Mouse (Mus musculus): ENCODE measurements around the gene Slco4a1. TPM values are rescaled to one million over a fixed set of nuclear protein-coding genes. Genes with fewer than 3 reads are reported as not detected.

Gene Slco4a1
- total and polyA plus RNA-seq, 2 experiments from 2014 or later: 2.5 to 5.1 TPM

DNA sequence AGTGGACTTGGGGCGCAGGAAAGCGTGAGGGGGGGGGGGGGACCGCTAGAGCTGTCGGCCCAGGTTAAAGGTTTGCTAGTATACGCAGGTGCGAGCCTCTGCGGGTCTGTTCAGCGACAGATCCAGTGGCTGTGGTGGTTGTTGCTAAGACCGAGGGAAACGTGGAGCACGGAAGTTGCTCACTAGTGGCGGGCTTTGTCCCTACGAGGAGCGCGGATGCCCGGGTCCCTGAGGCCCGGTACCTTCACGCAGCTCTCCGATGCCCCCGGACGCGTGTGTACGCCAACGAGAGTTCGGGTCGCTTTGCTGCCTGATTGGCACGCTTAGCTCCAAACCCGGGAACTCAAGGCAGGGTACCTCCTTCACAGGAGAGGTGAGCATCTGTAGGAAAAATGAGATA is 660 bp downstream of the Slco4a1 start:
- DNase-seq (ENCODE audit: low spot score): peak; percentile 8
- Histone ChIP-seq H3K27me3 (ENCODE audit: insufficient read depth, low read length) (peaks cover 15% of the 10 kb centered on the region), H3K9me3 (ENCODE audit: low read length) (no peaks in the 10 kb centered on the region), H3K9ac (replicated peaks; ENCODE audit: low read length, poor library complexity, severe bottlenecking) (peak overlapping the region; percentile 48; the same call in 1 of the 2 replicates), H3K4me3 (ENCODE audit: low read depth, low read length) (peak overlapping the region; percentile 62), H3K36me3 (ENCODE audit: insufficient read depth, low read length) (no peaks in the 10 kb centered on the region), H3K4me1 (ENCODE audit: insufficient read depth, low read length) (no peaks in the 10 kb centered on the region; the same call in 1 of the 2 replicates), H3K4me2 (ENCODE audit: low read depth, low read length, poor library complexity, severe bottlenecking) (peak overlapping the region; percentile 95), H3K27ac (ENCODE audit: low read depth, low read length) (no peak overlapping the region)
- peak; percentile 48 for ATAC-seq (ENCODE audit: low FRiP score)
- WGBS: under 1% methylated on average over 23 of the region's 28 CpGs
- TF ChIP-seq CTCF (IDR thresholded peaks at IDR 0.05): no peak

DNA sequence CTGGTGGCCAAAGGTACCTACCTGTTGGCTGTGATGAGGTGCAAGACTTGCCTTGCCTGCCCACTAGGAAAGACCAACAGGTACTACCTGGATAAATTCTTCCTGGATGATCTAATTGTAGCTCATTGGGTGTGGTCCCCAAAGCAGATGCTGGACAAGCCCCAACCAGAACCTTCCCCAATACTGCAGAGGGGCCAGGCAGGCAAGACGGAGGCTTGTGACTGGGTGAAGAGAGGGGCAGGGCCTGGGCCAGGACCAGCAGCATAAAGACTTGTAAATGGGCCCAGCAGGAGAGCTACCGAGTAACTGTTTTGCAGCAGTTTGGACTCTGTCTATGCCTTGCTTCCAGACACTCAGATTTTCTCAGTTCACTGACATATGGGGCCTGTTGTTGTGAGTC is 1.6 kb downstream of the Slco4a1 start:
- DNase-seq (ENCODE audit: low spot score) (no peak), ATAC-seq (ENCODE audit: low FRiP score) (no peak)
- H3K9me3 ChIP-seq (ENCODE audit: low read length): no peaks in the 10 kb centered on the region
- peaks cover 15% of the 10 kb centered on the region for H3K27me3 ChIP-seq (ENCODE audit: insufficient read depth, low read length)
- H3K4me1 ChIP-seq (ENCODE audit: insufficient read depth, low read length): no peaks in the 10 kb centered on the region; the same call in 1 of the 2 replicates
- H3K9ac ChIP-seq (replicated peaks; ENCODE audit: low read length, poor library complexity, severe bottlenecking): no peak overlapping the region
- H3K27ac ChIP-seq (ENCODE audit: low read depth, low read length): no peak overlapping the region
- TF ChIP-seq CTCF (IDR thresholded peaks at IDR 0.05): no peak
- no peak overlapping the region for H3K4me3 ChIP-seq (ENCODE audit: low read depth, low read length)
- H3K36me3 ChIP-seq (ENCODE audit: insufficient read depth, low read length): no peaks in the 10 kb centered on the region
- WGBS: 39% methylated on average over 2 of the region's 2 CpGs
- 0 out of 2 replicates have a peak overlapping the region, but pooled peaks have one; percentile 95 for H3K4me2 ChIP-seq (ENCODE audit: low read depth, low read length, poor library complexity, severe bottlenecking)

DNA sequence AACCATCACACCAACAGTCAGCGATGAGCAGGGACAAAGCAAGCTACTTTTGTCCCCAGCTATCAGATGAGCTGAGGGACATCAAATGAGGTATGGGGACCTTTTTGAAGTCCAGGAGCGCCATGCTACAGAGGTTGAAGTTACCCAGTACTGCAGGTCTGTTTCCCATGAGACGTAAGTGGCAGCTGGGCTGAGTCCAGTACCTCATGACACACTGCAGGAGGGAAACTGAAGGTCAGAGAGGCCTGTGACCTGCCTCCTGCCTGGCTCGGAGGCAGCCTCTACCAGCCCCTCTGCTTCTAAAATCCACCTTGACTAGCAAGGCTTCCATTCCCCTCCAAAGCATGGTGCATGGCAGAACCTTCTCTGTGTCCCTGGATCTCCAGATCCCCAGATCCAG is 3.4 kb downstream of the Slco4a1 start:
- no peak for TF ChIP-seq CTCF (IDR thresholded peaks at IDR 0.05)
- 85% methylated on average over 4 of the region's 4 CpGs for WGBS
- Histone ChIP-seq H3K4me1 (ENCODE audit: insufficient read depth, low read length) (no peaks in the 10 kb centered on the region; the same call in 1 of the 2 replicates), H3K36me3 (ENCODE audit: insufficient read depth, low read length) (no peaks in the 10 kb centered on the region), H3K4me3 (ENCODE audit: low read depth, low read length) (no peak overlapping the region), H3K9me3 (ENCODE audit: low read length) (no peaks in the 10 kb centered on the region), H3K9ac (replicated peaks; ENCODE audit: low read length, poor library complexity, severe bottlenecking) (no peak overlapping the region), H3K27ac (ENCODE audit: low read depth, low read length) (no peak overlapping the region), H3K27me3 (ENCODE audit: insufficient read depth, low read length) (peaks cover 15% of the 10 kb centered on the region), H3K4me2 (ENCODE audit: low read depth, low read length, poor library complexity, severe bottlenecking) (no peak overlapping the region)
- DNase-seq (ENCODE audit: low spot score) (no peak), ATAC-seq (ENCODE audit: low FRiP score) (no peak)

DNA sequence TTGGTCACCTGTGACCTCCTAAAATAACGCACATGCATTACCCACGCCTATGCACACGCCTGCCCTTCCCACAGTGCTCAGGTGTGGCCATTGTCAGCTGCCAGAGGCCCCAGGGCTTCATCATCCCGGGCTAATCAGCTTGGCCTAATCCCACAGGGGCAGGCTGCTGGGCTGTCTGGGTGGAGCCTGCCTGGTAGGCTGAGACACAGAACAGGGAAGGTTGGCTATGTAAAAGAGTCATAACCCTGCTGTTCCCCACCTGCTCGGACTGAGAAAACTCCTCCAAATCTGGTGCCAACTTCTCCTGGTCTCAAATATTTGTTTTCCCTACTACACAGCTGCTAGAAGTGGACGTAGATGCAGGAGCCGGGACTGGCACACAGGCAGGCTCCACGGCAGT is 4.8 kb downstream of the Slco4a1 start:
- H3K9me3 ChIP-seq (ENCODE audit: low read length): no peaks in the 10 kb centered on the region
- TF ChIP-seq CTCF (IDR thresholded peaks at IDR 0.05): no peak
- no peak overlapping the region for H3K4me2 ChIP-seq (ENCODE audit: low read depth, low read length, poor library complexity, severe bottlenecking)
- no peak overlapping the region for H3K4me3 ChIP-seq (ENCODE audit: low read depth, low read length)
- H3K27me3 ChIP-seq (ENCODE audit: insufficient read depth, low read length): peaks cover 15% of the 10 kb centered on the region
- no peaks in the 10 kb centered on the region; the same call in 1 of the 2 replicates for H3K4me1 ChIP-seq (ENCODE audit: insufficient read depth, low read length)
- no peak overlapping the region for H3K27ac ChIP-seq (ENCODE audit: low read depth, low read length)
- H3K36me3 ChIP-seq (ENCODE audit: insufficient read depth, low read length): no peaks in the 10 kb centered on the region
- 48% methylated on average over 8 of the region's 8 CpGs for WGBS
- ATAC-seq (ENCODE audit: low FRiP score): no peak
- no peak overlapping the region for H3K9ac ChIP-seq (replicated peaks; ENCODE audit: low read length, poor library complexity, severe bottlenecking)
- DNase-seq (ENCODE audit: low spot score): no peak

DNA sequence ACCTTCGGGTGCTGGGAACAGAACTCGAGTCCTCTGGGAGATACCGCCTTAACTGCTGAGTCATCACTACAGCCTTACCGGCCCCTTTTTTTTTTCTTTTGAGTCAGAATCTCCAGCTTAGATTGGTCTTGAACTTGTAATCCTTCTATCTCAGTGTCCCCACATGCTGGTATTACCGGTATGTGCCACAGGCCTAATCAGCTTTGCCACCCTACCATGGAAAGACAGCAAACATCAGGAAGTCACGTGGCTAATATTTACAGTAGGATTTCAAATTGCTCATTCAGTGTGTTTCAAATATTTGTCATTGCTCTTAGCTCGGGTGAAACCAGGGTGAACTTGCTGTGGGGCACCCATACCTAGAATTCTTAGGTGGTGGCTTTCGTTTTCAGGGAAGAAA is 6.5 kb downstream of the Slco4a1 start:
- Histone ChIP-seq H3K9me3 (ENCODE audit: low read length) (no peaks in the 10 kb centered on the region), H3K9ac (replicated peaks; ENCODE audit: low read length, poor library complexity, severe bottlenecking) (no peak overlapping the region), H3K4me3 (ENCODE audit: low read depth, low read length) (no peak overlapping the region), H3K27ac (ENCODE audit: low read depth, low read length) (no peak overlapping the region), H3K4me2 (ENCODE audit: low read depth, low read length, poor library complexity, severe bottlenecking) (no peak overlapping the region), H3K36me3 (ENCODE audit: insufficient read depth, low read length) (no peaks in the 10 kb centered on the region), H3K27me3 (ENCODE audit: insufficient read depth, low read length) (peaks cover 2% of the 10 kb centered on the region), H3K4me1 (ENCODE audit: insufficient read depth, low read length) (no peaks in the 10 kb centered on the region)
- 84% methylated on average over 8 of the region's 8 CpGs for WGBS
- no peak for ATAC-seq (ENCODE audit: low FRiP score)
- no peak for TF ChIP-seq CTCF (IDR thresholded peaks at IDR 0.05)
- DNase-seq (ENCODE audit: low spot score): no peak

DNA sequence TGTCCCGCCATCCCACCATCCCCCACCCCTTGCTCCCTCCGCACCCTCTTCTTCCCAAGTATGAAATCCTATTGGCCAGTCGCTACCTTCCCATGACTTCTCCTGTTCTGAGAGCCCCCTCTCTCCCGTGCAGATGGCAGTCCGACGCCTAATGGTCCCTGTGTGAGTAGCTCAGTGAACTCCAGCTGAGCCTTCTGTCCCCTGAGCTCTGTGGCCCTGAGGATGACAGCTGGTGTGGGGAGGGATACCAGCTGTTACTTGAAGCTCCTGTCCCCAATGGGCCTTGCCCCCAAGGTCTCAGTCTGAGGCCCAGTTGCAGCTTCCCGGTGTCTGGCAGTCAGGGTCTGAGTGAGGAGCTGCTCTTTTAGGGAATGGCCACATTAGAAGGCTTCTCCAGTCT is 10.5 kb downstream of the Slco4a1 start:
- Histone ChIP-seq H3K4me1 (ENCODE audit: insufficient read depth, low read length) (no peaks in the 10 kb centered on the region), H3K27ac (ENCODE audit: low read depth, low read length) (no peak overlapping the region), H3K4me3 (ENCODE audit: low read depth, low read length) (no peak overlapping the region), H3K27me3 (ENCODE audit: insufficient read depth, low read length) (no peaks in the 10 kb centered on the region), H3K9me3 (ENCODE audit: low read length) (no peaks in the 10 kb centered on the region), H3K36me3 (ENCODE audit: insufficient read depth, low read length) (no peaks in the 10 kb centered on the region), H3K4me2 (ENCODE audit: low read depth, low read length, poor library complexity, severe bottlenecking) (no peak overlapping the region), H3K9ac (replicated peaks; ENCODE audit: low read length, poor library complexity, severe bottlenecking) (no peak overlapping the region)
- TF ChIP-seq CTCF (IDR thresholded peaks at IDR 0.05): no peak
- ATAC-seq (ENCODE audit: low FRiP score): no peak
- no peak for DNase-seq (ENCODE audit: low spot score)
- 63% methylated on average over 7 of the region's 7 CpGs for WGBS

Measured in midbrain, postnatal 0 days (tissue).